Mouse (Mus musculus) 416B (cell line): ENCODE results near the gene Eed.
"Not testable (repeated sequence)": the region's sequence is repeated elsewhere in the genome, so short reads cannot be mapped to it uniquely, and the experiment has no call there.

ENCODE experiments used
- DNase-seq: peaks from one replicate; pipeline ENCODE4 v3.0.0; 2011; ENCODE audit warnings: low read depth

Eed gene

DNA sequence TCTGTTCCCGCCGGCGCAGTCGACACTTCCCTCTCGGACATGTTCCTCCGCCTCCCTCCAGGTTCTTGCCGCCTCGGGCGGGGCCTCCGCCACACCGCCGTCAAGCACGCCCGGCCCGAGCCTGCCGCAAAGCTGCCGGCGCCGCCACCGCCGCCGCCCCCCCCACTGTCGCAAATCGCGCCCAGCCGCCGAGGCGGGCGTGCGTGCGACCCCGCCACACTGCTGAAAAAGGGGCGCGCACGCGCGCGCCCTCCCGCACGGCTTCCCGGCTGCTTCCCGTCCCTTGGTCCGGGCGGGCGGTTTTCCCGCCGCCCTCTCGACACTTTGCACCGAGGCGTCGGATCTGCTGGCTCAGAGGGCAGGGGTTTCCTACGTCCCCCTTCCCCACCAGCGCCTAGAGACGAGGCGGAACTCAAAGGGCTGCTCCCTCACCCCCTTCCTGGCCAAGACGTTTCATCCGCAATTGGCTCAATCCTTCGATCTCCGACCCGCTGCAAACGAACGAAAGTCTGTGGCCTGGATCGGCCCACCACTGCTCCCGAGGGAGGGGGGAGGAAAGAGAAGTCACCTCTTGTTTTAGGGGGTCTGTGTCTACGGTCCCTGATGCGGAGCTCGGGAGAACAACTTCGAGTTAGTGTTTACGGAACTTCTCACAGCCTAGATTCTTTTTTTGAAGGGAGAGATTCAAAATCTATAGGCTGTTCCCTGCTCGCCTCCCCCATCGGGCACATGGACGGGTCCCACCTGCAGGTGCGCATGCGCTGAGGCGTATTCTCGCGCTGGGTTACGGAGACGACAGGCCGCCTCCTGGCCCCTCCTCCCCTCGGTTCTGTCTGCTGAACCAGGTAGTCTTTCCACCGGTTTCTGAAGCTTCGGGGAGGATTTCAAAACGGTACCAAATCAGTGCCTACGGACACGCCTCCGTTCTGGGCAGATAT, at the start of gene Eed:
Gene Eed, minus strand, starts transcription at position 499 of the 938 bp plus-strand sequence.
- peak; percentile 96 for DNase-seq

DNA sequence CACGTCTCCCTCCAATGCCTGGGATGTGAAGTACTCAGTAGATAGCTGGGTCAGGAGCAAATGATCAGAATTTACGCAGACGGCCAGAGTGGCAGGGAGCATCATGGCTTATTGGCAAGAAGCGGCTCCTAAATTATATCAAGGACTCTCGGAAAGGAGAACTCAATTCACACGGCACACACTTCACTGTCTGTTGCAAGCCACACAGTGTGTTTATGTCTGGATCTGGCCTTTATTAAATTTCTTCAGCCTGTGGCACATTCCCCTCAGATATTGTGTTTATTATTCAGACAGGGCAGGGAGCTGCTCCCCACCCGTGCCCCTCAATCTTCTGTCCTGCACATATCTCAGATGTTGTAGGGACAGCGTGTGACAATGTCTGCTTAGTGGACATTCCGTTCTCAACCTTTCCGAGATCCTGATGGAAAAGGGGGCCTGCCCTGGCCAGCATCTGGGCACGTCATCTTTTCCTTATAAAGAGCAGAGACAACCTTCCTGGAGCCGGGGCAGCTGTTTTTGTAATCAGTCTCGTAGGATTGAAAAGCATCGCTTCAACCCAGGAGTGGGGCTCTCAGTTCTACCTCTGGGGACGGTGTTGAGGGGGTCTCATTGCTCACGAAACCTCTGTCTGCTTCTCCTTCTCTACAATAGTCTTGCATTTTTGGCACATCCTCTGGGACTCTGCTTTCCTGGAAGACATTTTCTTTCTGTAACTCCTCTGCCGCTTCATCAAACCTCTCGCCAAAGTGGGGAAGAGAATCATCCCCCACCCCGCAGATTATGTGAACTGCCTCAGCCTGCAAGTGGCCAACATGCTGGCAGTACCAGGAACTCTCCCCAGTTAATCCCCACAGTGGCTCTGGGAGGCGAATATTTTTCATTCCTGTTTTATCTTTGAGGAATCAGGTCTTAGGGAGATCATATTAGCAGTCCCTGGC, 49.0 kb upstream of the Eed start:
- DNase-seq = no peak

GRCm38 (mm10) chr7:90028888-90029547, 48.2 kb upstream of the Eed start:
- DNase-seq = no peak

DNA sequence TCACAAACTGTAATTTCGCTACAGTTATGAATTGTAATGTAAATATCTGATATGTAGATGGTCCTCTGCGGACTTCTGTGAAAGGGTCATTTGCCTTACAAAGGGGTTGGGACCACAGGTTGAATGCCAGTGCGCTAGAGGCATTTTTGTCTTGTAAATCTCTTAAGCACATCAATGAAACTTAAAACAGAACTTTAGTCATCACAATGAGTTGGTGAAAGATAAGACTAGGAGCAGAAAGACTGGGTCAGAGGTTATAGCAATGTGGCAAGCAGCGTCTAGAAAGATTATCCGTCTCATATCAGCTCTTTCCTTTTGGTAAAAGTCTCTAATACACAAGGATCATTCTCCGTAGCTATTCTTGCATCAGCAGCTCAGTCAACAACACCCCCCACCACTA, 44.2 kb upstream of the Eed start:
- peak; percentile 54 for DNase-seq

- peak; percentile 78 for DNase-seq
Observed at GRCm38 (mm10) chr7:90022974-90023707, 42.4 kb upstream of the Eed start.

DNA sequence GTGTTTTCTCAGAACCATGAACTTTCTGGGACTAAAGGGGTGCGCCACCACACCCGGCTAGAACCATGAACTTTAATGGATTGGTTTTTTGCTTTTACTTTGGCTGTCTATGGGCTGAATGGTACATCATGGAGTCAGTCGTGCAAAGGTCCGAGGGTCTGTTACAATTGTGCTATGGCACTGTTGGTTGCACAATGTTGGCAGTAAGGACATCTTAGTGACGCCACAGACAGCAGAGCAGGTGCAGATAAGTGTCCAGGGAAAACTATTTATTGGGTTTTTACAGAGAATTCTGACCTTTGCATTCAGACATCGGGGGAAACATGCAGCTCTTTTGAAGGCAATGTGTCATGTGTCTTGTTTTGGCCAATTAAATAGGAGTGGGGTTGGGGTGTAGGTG, 39.5 kb upstream of the Eed start:
- no peak for DNase-seq

DNA sequence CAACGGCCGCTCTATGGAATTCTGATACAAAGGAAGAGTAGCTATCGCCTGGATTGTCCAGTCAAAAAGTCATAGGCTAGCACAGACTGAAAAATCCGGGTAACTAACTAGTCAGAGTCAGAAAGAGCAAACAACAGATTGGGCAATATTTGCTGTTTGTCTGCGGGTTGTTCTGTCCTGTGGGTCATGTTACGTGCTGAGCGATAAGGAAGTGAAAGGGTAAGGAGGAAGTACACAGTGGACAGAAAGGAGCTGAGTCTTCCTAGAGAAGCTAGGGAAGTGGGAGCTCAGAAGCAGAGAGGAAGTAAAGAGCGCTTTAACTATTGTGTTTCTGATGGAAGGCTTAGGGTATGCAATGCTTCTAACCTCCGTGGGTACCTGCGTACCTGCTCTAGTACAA, 38.8 kb upstream of the Eed start:
- DNase-seq = peak; percentile 89

DNA sequence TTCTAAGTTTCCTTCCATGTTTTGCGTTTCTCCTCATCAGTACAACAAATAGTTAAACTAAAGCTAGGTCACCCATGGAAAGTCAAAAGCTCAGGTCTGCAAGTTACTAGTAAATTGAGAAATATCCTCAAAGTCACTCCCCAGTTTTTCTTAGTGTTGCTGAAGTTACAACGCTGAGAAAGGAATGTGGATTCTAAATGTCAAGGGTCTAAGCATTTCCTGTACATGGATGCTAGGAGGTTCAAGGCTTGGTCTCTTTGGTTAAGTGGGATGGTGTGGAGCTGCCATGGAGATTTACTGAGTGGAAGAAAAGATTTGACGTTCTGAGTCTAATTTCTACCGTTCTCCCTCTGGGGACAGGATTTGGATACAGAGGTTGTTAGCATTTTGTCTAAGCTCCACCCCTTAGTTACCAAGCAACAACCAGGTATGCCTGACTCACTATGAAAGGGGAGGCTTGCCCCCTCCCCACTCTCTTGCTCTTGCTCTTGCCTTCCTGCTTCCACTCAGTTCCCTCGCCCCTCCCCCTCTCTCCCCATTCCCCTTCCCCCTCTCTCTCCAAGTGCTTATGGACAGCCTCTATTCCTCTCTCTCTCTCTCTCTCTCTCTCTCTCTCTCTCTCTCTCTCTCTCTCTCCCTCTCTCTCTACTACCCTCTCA, 36.3 kb upstream of the Eed start:
- no peak for DNase-seq

DNA sequence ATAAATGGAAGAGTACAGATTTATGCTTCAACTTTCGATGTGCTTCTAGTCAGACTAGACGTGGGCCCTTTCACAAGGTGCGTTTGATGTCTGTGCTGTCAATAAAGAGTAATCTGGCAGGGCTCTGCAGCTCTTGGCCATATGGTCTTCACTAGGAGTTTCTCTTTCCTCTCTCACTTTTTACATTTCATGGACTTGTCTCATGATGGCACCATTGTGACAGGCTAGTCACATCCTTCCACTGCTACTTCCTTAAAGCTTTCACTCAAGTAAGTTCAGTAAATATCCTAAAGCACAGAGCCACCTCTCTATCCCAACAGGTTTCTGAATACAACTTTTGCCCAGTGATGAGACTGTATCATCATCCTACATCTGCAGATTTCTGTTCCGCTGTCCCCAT, 35.7 kb upstream of the Eed start:
- peak; percentile 73 for DNase-seq

GRCm38 (mm10) chr7:90006667-90007653, 26.2 kb upstream of the Eed start:
- DNase-seq = peak; percentile 32

DNA sequence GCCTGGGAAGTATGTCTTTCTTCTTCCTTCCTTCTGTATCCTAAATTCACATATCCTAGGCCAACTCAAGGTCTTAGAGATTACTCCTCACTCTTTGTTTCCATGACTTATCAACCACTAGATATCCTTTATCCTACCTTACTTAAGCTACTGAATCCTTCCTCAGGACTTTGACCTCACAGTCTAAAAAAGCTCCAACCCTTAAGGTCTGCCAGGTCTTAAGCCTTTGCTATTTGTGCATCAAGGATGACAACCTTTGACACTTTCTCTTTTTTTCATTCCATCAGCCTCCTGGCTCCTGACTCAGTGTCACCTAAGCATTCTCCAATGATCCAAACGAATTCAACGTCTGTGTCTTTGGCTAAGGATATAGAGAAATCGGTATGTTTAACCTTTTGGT, 24.0 kb upstream of the Eed start:
- DNase-seq = no peak

GRCm38 (mm10) chr7:90002375-90002774, 21.6 kb upstream of the Eed start:
- DNase-seq = no peak

DNA sequence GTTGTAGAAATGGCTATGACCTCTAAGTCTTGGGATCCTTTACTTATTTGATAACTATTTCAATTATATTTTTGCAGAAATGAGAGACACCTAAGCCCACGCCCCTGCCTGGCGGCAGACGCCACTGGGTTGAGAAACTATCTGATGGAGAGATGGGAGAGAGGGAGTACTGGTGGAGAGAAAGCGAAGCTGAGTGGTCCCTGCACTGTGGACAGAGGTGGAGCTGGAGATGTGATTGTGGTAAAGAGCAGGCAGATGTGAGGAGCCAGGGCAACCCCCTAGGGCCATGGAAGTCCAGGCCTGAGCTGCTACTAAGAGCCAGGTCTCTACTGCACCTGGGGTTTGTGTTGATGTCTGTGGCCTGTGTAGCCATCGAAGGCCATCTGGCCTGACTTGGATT, 18.7 kb upstream of the Eed start:
- no peak for DNase-seq

DNA sequence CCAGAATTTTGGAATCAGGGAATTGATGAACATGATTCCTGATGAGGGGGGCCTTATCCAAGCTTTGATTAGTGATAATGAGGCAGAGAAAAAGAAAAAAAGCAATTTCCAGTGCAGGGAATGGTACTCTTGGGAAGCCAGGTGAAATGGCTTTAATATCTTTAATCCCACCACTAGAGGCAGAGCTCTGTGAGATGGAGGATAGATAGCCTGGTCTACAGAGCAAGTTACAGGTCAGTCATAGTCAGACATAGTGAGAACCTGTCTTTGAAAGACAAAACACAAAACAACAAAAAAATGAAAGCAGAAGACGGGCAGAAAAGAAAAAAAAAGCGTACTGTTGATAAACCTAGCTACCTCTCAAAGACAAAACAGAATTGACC, 17.8 kb upstream of the Eed start:
- peak; percentile 36 for DNase-seq

DNA sequence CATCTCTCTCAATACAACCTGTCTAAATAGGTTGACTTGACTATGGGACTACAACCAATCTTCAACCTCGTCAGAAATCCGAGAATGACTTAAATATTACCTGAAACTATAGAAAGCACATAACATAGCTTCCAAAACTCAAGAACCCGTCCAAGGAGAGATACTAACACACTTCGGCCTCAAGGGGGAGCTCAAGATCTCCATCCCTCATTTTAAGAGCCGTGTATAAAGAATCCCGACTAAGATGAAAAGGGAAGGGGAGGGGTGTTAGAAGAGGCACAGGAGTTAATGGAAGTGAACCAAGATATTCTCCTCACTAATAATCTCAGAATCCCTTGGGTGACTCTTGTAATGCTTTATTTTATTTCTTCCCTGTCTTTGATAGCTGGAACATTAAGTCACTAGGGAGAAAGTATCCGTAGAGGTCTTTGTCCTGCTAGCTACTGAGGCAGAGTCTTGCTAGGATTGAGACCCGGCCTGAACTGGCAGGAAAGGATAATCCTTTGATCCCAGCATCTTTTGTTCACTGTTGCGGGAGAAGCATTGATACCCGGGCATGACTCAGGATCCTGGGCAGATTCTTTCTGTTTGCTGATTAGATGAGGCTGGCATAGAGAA, 17.3 kb upstream of the Eed start:
- DNase-seq = peak; percentile 85

GRCm38 (mm10) chr7:89997526-89997925, 16.7 kb upstream of the Eed start:
- DNase-seq = not testable (repeated sequence)

- no peak for DNase-seq
Observed at GRCm38 (mm10) chr7:89993091-89993490, 12.3 kb upstream of the Eed start.

DNA sequence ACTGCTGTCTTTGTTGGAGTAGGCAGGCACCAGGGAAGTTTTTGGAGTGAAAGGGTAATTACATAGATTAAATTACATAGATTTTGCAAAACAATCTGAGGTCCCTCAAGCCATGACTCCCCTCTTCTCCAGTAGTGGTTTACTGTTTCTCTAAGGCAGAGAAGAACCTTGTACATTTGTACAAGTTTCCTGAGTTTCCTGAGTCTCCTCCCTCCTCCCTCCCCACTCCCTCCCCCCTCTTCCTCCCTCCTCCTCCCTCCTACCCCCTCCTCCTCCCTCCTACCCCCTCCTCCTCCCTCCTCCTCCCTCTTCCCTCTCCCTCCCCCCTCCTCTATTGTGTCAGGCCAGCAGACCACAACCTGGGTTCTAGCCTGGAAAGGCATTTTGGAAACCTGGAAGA, 3.6 kb upstream of the Eed start:
- no peak for DNase-seq

DNA sequence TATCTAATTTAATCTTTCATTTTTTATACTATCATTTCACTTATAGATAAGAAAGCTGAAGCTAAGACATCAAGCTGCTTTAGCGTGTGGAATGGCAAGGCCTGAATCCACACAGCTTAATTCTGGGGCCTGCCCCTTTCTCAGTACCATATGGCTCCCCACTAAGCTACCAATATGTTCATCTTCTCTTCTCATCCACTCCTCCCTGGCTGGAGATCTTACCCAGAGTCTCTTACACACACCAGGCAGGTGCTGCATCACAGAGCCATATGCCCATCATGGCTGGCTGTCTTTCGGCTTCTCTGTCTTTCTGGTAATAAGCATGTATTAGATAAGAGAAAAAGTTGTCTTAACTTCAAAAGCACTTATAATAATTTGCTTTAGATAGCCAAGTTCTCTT, 2.7 kb upstream of the Eed start:
- DNase-seq = no peak
